Mouse (Mus musculus) hindbrain, embryonic 11.5 days (tissue): ENCODE measurements at regions not wholly inside any gene's neighbourhood (a gene's known extent, or its start where the extent isn't known, plus 50 kb on each side); places are given as distances from the start of the nearest gene placed in this dataset.

Experiments used
- ATAC-seq: fragments of 200-750 bp; cut with Nextera tagmentation; 2 replicates; pipeline ENCODE4 v1.8.0; 2017; ENCODE audit warnings: mild to moderate bottlenecking, moderate TSS enrichment, moderate library complexity; ENCODE audit not compliant: low FRiP score
- DNase-seq: peaks from one replicate; pipeline ENCODE4 v3.0.0-alpha.2; 2015; ENCODE audit warnings: low spot score
- H3K27ac ChIP-seq: fragments of 300-500 bp; sonication (generic); 2 replicates; pipeline ENCODE4 v1.5.1; 2014; ENCODE audit warnings: mild to moderate bottlenecking, low read depth, low read length
- H3K27me3 ChIP-seq: fragments of 300-500 bp; sonication (generic); 2 replicates; pipeline ENCODE4 v1.6.1; 2014; ENCODE audit warnings: mild to moderate bottlenecking, low read length, moderate library complexity, mixed read lengths; ENCODE audit not compliant: control insufficient read depth, insufficient read depth
- H3K36me3 ChIP-seq: fragments of 300-500 bp; sonication (generic); 2 replicates; pipeline ENCODE4 v1.6.1; 2014; ENCODE audit warnings: mild to moderate bottlenecking, low read length, moderate library complexity, mixed read lengths; ENCODE audit not compliant: control insufficient read depth, insufficient read depth
- H3K4me1 ChIP-seq: fragments of 300-500 bp; sonication (generic); replicated peaks from 2 replicates; pipeline ENCODE4 v1.6.1; 2014; ENCODE audit warnings: low read length, mixed read lengths; ENCODE audit not compliant: control insufficient read depth, insufficient read depth
- H3K4me2 ChIP-seq: fragments of 300-500 bp; sonication (generic); replicated peaks from 2 replicates; pipeline ENCODE4 v1.6.1; 2014; ENCODE audit warnings: mild to moderate bottlenecking, low read depth, low read length
- H3K4me3 ChIP-seq: fragments of 300-500 bp; sonication (generic); 2 replicates; pipeline ENCODE4 v1.5.1; 2014; ENCODE audit warnings: low read depth, low read length
- H3K9ac ChIP-seq: fragments of 300-500 bp; sonication (generic); 2 replicates; pipeline ENCODE4 v1.6.1; 2014; ENCODE audit warnings: low read depth, low read length
- H3K9me3 ChIP-seq: fragments of 300-500 bp; sonication (generic); 2 replicates; pipeline ENCODE4 v1.6.1; 2016; ENCODE audit warnings: low read length; ENCODE audit not compliant: control insufficient read depth
- WGBS: fragments of 180-500 bp; shearing (Covaris S2); extraction: QIAGEN DNeasy Blood & Tissue Kit; methylation state at CpG from one replicate; pipeline ENCODE4 v1.1.7; 2014; 5-methylcytosine and 5-hydroxymethylcytosine counted together

DNA sequence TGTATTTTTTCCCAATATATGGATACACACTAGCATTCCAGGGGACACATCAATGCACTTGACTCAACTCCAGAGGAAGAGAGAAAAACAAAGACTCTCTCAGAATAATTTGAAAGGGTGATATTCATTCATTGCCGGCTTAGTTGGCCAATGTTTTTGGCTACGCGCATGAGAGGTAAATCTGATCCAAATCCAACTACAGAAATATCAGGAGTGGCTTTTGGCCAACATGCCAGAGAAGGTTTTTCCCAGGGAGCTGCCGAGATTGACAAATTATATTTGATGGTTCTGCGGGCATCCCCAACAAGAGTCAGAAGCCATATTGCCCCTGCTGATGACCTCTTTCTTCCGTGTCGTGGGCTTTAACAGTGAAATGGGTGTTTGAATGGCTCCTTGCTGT is 135.3 kb downstream of the Cox18 start:
- no peak overlapping the region for H3K9ac ChIP-seq
- no peak overlapping the region for H3K4me3 ChIP-seq
- no peaks in the 10 kb centered on the region for H3K27me3 ChIP-seq
- H3K27ac ChIP-seq, result no peak overlapping the region
- H3K4me2 ChIP-seq, result no peak overlapping the region
- no peak for DNase-seq
- whole genome bisulfite sequencing, result 89% methylated on average over 7 of the region's 7 CpGs
- no peaks in the 10 kb centered on the region for H3K9me3 ChIP-seq
- no peak for ATAC-seq
- H3K36me3 ChIP-seq, result no peaks in the 10 kb centered on the region
- H3K4me1 ChIP-seq, result no peaks in the 10 kb centered on the region

DNA sequence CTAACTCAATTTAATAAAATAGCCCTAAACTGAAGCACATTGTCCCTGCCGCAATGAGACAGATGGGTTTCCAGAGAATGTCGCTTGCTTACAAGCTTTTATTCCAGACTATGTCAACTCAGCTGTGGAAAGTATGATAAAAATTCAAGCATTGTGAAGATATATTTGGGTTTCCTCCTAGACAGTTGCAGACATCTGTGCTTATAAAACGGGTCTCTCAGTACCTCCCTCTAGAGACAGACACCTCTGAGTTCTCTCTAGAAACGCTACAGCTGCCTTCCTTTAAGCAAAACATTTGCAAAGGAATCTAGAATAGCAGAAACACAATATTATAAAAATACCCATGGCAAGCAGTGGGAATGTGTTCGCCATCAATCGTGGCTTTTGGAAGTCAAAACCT is 137.3 kb downstream of the Cox18 start:
- H3K27me3 ChIP-seq, result no peaks in the 10 kb centered on the region
- 87% methylated on average over 6 of the region's 6 CpGs for WGBS
- no peaks in the 10 kb centered on the region for H3K4me1 ChIP-seq
- no peak overlapping the region for H3K27ac ChIP-seq
- H3K9ac ChIP-seq, result no peak overlapping the region
- no peaks in the 10 kb centered on the region for H3K9me3 ChIP-seq
- DNase-seq (no peak), ATAC-seq (no peak)
- H3K36me3 ChIP-seq, result no peaks in the 10 kb centered on the region
- no peak overlapping the region for H3K4me2 ChIP-seq
- no peak overlapping the region for H3K4me3 ChIP-seq

DNA sequence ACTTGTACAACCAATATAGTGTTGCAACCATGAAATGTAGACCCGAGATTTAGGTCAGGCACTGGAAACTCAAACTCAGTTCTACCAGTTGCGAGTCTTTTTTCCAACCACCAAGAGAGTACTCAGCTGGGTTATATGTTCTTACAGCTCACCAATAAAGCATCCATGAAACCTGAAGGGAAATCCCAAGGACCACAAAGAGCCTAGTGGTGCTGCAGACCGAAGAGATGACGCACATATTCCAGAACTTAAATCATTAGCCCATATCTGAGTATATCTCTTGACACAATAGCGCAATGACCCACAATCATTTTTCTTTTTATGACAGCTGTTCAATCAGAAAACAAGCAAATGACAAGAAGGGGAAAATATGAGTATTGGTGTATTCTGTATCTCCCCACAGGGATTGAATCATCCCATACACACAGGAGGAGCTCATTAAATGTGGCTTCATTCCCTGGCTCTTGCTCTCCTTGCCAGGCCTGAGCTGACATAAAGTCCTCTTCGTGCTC is 146.7 kb downstream of the Cox18 start:
- WGBS, result 94% methylated on average over 6 of the region's 6 CpGs
- no peaks in the 10 kb centered on the region for H3K27me3 ChIP-seq
- no peak overlapping the region for H3K4me2 ChIP-seq
- H3K4me3 ChIP-seq, result no peak overlapping the region
- H3K9ac ChIP-seq, result no peak overlapping the region
- DNase-seq (no peak), ATAC-seq (no peak)
- H3K9me3 ChIP-seq, result no peaks in the 10 kb centered on the region
- no peak overlapping the region for H3K27ac ChIP-seq
- no peaks in the 10 kb centered on the region for H3K4me1 ChIP-seq
- no peaks in the 10 kb centered on the region for H3K36me3 ChIP-seq

DNA sequence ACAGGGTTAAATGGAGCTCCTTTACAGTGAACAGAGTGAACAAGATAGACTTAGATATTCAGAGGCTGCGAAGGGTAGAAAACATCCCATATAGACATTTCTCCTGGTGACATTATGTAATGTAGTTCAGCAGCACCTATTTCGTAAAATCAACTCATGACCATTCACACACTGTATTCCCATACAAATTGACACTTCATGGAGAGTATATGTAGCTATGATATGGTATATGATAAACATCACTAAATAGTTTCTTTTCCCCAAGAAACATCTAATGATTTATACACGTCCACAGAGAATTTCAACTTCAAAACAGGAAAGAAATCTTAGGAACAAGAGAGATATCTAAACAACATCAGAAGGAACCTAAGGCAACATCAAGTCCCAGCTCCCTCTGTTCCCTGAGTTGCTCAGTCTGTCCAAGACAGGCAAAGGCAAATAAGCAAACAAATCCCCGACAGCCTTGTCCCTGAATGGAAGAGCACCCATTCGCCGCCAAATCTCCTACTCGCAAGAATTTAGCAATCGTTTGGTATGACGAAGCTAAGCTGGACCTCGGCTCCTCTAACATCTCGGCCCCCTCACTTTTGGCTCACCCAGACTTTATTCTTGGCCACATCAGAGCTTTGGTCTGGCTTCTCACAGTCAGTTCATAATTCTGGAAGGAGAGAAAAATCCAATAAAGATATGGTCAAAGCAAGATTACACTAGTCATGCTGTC is 148.0 kb downstream of the Cox18 start:
- H3K9ac ChIP-seq, result no peak overlapping the region
- H3K27ac ChIP-seq, result no peak overlapping the region
- DNase-seq (no peak), ATAC-seq (no peak)
- H3K9me3 ChIP-seq, result no peaks in the 10 kb centered on the region
- no peaks in the 10 kb centered on the region for H3K4me1 ChIP-seq
- no peaks in the 10 kb centered on the region for H3K36me3 ChIP-seq
- H3K4me3 ChIP-seq, result no peak overlapping the region
- H3K27me3 ChIP-seq, result no peaks in the 10 kb centered on the region
- H3K4me2 ChIP-seq, result no peak overlapping the region
- WGBS, result 91% methylated on average over 11 of the region's 11 CpGs

DNA sequence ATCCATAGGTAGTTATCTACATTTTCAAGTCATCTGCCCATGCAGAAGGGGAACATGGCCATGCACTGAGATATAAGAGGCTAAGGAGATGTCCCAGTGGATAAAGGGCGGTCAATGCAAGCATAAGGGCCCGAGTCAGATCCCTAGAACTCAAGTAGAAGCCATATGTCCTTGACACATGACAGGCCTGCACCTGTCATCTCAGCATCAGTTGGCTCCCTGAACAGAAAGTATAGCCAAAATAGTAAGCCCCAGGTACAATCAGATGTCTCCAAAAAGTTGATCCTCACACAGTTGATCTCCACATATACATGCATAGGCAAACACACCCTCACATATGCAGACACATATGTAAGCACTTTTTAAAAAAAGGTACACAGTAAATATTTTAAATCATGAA is 152.0 kb downstream of the Cox18 start:
- Histone ChIP-seq H3K9me3 (no peaks in the 10 kb centered on the region), H3K36me3 (no peaks in the 10 kb centered on the region), H3K9ac (no peak overlapping the region), H3K27me3 (no peaks in the 10 kb centered on the region), H3K4me2 (no peak overlapping the region), H3K27ac (no peak overlapping the region), H3K4me3 (no peak overlapping the region), H3K4me1 (no peaks in the 10 kb centered on the region)
- ATAC-seq, result no peak
- 88% methylated on average over 2 of the region's 2 CpGs for WGBS
- no peak for DNase-seq

DNA sequence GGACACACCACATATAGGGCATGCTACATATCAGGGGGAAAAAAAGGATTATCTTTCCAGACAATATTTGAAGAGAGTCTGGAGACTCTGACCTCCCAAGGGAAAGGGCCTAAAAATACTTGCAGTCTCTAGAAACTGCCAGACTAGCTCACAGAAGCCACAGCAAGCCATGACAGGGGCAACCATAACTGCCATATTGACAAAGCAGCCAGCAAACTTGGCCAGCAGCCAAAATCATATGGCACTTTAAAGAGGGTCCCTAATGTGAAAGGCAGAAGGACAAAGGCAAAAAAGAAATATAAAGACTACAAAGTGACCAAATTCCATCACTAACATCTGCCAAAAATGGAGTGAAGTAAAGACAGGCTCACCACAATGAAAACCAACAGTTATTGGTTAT is 155.2 kb downstream of the Cox18 start:
- Histone ChIP-seq H3K9me3 (no peaks in the 10 kb centered on the region), H3K9ac (no peak overlapping the region), H3K27ac (no peak overlapping the region), H3K4me2 (no peak overlapping the region), H3K4me1 (no peaks in the 10 kb centered on the region), H3K36me3 (no peaks in the 10 kb centered on the region), H3K27me3 (no peaks in the 10 kb centered on the region), H3K4me3 (no peak overlapping the region)
- no peak for DNase-seq
- no peak for ATAC-seq

DNA sequence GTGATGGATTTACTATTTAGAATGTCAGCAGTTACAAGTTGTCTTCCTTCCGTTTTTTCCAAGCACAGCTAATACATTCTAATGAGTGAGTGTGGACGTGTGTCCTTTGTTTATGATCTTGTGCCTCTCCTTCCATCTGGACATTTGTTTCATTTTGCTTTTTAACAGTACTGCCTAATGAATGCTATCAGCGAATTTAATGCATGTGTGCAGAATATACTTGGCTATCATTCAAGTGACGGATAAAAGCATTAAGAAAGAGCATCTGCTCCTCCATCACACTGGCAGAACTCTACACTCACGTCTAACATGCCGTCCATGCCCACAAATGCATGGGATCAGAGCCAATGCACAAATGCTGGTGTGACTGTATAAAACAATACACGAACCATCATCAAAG is 156.0 kb downstream of the Cox18 start:
- no peak overlapping the region for H3K4me2 ChIP-seq
- ATAC-seq, result no peak
- H3K27ac ChIP-seq, result no peak overlapping the region
- no peaks in the 10 kb centered on the region for H3K36me3 ChIP-seq
- H3K27me3 ChIP-seq, result no peaks in the 10 kb centered on the region
- H3K9ac ChIP-seq, result no peak overlapping the region
- no peak overlapping the region for H3K4me3 ChIP-seq
- no peak for DNase-seq
- H3K4me1 ChIP-seq, result no peaks in the 10 kb centered on the region
- no peaks in the 10 kb centered on the region for H3K9me3 ChIP-seq
- 85% methylated on average over 7 of the region's 7 CpGs for WGBS

DNA sequence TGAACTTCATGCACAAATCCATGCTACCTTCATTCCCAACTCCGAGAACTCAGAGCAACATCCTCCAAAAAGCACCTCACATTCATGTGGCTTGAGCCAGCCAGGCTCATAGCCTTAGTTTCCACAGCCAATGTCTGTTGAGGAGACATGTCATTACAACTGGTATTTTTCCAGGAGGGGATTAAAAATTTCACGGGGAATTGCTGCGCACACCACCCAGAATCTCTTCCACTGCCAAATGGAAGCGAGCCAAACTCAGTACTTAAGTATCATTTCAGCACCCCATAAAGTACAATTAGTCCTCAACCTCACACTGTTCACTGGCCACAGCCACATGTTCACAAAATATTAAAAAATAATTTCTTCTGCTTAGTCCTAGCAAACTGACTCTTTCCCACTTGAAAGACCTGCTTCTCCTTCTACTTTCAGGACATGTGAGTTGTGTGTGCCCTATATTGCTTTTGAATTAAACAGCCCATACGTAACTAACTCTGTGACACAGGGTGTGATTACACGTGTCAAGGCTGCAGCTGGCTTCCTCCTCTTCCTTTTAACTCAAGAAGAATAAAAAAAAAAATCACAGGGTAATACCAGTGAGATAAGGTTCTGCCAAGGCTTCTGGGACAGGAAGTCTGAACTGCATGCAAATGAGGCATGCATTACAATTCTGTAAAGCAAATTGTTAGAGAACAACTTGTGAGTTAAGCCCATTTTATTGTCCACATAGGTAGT is 157.8 kb downstream of the Cox18 start:
- ATAC-seq, result no peak
- no peak overlapping the region for H3K4me2 ChIP-seq
- H3K9me3 ChIP-seq, result no peaks in the 10 kb centered on the region
- no peak overlapping the region for H3K9ac ChIP-seq
- no peak for DNase-seq
- H3K4me3 ChIP-seq, result no peak overlapping the region
- no peaks in the 10 kb centered on the region for H3K4me1 ChIP-seq
- WGBS, result 85% methylated on average over 6 of the region's 6 CpGs
- H3K27ac ChIP-seq, result no peak overlapping the region
- H3K27me3 ChIP-seq, result no peaks in the 10 kb centered on the region
- no peaks in the 10 kb centered on the region for H3K36me3 ChIP-seq

DNA sequence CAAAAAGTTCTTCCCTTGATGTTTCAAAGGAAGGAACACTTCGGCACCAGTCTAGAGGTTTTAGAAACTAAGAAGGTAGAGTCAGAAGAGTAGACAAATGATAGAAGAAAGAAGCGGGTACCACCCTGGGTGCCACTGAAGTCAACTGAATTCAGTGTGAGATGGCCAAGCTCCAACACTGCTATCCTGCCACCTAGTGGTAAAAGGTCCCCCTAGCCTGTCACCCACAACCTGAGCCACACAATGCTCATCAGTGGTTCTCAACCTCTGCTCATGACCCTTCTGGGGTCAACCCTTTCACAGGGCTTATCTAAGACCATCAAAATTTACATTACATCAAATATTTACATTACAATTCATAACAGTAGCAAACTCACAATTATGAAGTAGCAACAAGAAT is 168.1 kb downstream of the Cox18 start:
- no peaks in the 10 kb centered on the region for H3K27me3 ChIP-seq
- no peak overlapping the region for H3K4me2 ChIP-seq
- 87% methylated on average over 2 of the region's 2 CpGs for WGBS
- no peak overlapping the region for H3K4me3 ChIP-seq
- no peaks in the 10 kb centered on the region for H3K9me3 ChIP-seq
- H3K27ac ChIP-seq, result no peak overlapping the region
- peak; percentile 32 for DNase-seq
- H3K9ac ChIP-seq, result no peak overlapping the region
- no peaks in the 10 kb centered on the region for H3K36me3 ChIP-seq
- no peaks in the 10 kb centered on the region for H3K4me1 ChIP-seq
- ATAC-seq, result peak; percentile 47
